Mouse (Mus musculus) liver, embryonic 11.5 days (tissue): Measurements from ENCODE around the gene Fbrs. TPM values are rescaled to one million over a fixed set of nuclear protein-coding genes. Genes with fewer than 3 reads are reported as not detected.
"Not testable (repeated sequence)": the region's sequence is repeated elsewhere in the genome, so short reads cannot be mapped to it uniquely, and the experiment has no call there.

ENCODE experiments used
- ATAC-seq: fragments of 200-750 bp; cut with Nextera tagmentation; replicated peaks from 2 replicates; pipeline ENCODE4 v1.8.0; 2017; ENCODE audit warnings: moderate number of reproducible peaks, mild to moderate bottlenecking, moderate TSS enrichment, moderate library complexity; ENCODE audit not compliant: low FRiP score
- DNase-seq: peaks from one replicate; pipeline ENCODE4 v3.0.0-alpha.2; 2017; ENCODE audit warnings: low spot score
- H3K27ac ChIP-seq: fragments of 300-500 bp; sonication (generic); 2 replicates; pipeline ENCODE4 v1.5.1; 2014; ENCODE audit warnings: mild to moderate bottlenecking, low read depth, low read length, control low read depth
- H3K27me3 ChIP-seq: fragments of 300-500 bp; sonication (generic); replicated peaks from 2 replicates; pipeline ENCODE4 v1.6.1; 2014; ENCODE audit warnings: low read length, mixed read lengths; ENCODE audit not compliant: control insufficient read depth, insufficient read depth
- H3K36me3 ChIP-seq: fragments of 300-500 bp; sonication (generic); 2 replicates; pipeline ENCODE4 v1.6.1; 2014; ENCODE audit warnings: mild to moderate bottlenecking, low read length, moderate library complexity, mixed read lengths; ENCODE audit not compliant: control insufficient read depth, insufficient read depth
- H3K4me1 ChIP-seq: fragments of 300-500 bp; sonication (generic); replicated peaks from 2 replicates; pipeline ENCODE4 v1.6.1; 2014; ENCODE audit warnings: low read length, mixed read lengths; ENCODE audit not compliant: control insufficient read depth, insufficient read depth
- H3K4me2 ChIP-seq: fragments of 300-500 bp; sonication (generic); 2 replicates; pipeline ENCODE4 v1.6.1; 2014; ENCODE audit warnings: mild to moderate bottlenecking, control low read depth, moderate library complexity
- H3K4me3 ChIP-seq: fragments of 300-500 bp; sonication (generic); 2 replicates; pipeline ENCODE4 v1.5.1; 2014; ENCODE audit warnings: low read depth, low read length, control low read depth
- H3K9ac ChIP-seq: fragments of 300-500 bp; sonication (generic); 2 replicates; pipeline ENCODE4 v1.6.1; 2014; ENCODE audit warnings: low read depth, low read length, control low read depth
- H3K9me3 ChIP-seq: fragments of 300-500 bp; sonication (generic); 2 replicates; pipeline ENCODE4 v1.6.1; 2016; ENCODE audit warnings: low read length, inconsistent platforms, mixed read lengths; ENCODE audit not compliant: control insufficient read depth
- WGBS: fragments of 180-500 bp; shearing (Covaris S2); extraction: QIAGEN DNeasy Blood & Tissue Kit; methylation state at CpG from one replicate; pipeline ENCODE4 v1.1.7; 2014; 5-methylcytosine and 5-hydroxymethylcytosine counted together
- polyA plus RNA-seq: library from polyadenylated mRNA; unstranded; fragments of >200 nt; fragmentation: Nextera tagmentation; extraction: Ambion mirVana; gene quantifications from 2 replicates; pipeline ENCODE4 v1.2.1, GENCODE M21; 2014

Fbrs gene
- polyA plus RNA-seq, 1 experiment from 2014 or later, result 12.4 TPM

- ATAC-seq, H3K27ac ChIP-seq: not testable (repeated sequence)
Measured at GRCm38 (mm10) chr7:127458371-127459122, 20.5 kb upstream of the Fbrs start.

GRCm38 (mm10) chr7:127459311-127459710, 19.7 kb upstream of the Fbrs start, which contains the start of gene Prr14:
Gene Prr14 (plus strand): TSS chr7:127459611.
- not testable (repeated sequence) for H3K4me3 ChIP-seq, H3K9ac ChIP-seq, ATAC-seq, H3K27me3 ChIP-seq, H3K9me3 ChIP-seq, DNase-seq, H3K4me1 ChIP-seq, H3K27ac ChIP-seq, H3K4me2 ChIP-seq
- 96% methylated on average over 8 of the region's 8 CpGs for WGBS
- H3K36me3 ChIP-seq, result peaks cover 38% of the 10 kb centered on the region

More at GRCm38 (mm10) chr7:127458371-127459122, 20.5 kb upstream of the Fbrs start:
- not testable (repeated sequence) for H3K4me2 ChIP-seq, H3K4me3 ChIP-seq, H3K9ac ChIP-seq, H3K4me1 ChIP-seq, H3K27me3 ChIP-seq, H3K9me3 ChIP-seq, DNase-seq
- peaks cover 39% of the 10 kb centered on the region for H3K36me3 ChIP-seq
- WGBS, result 84% methylated on average over 3 of the region's 3 CpGs

GRCm38 (mm10) chr7:127465191-127465590, 13.8 kb upstream of the Fbrs start:
- Histone ChIP-seq H3K27me3 (no peaks in the 10 kb centered on the region), H3K9me3 (no peaks in the 10 kb centered on the region), H3K36me3 (peaks cover 19% of the 10 kb centered on the region), H3K4me3 (no peak overlapping the region), H3K4me2 (no peak overlapping the region), H3K9ac (no peak overlapping the region), H3K27ac (no peak overlapping the region), H3K4me1 (no peaks in the 10 kb centered on the region)
- DNase-seq, result no peak
- WGBS, result 84% methylated on average over 3 of the region's 3 CpGs
- ATAC-seq, result no peak

GRCm38 (mm10) chr7:127465670-127466069, 13.3 kb upstream of the Fbrs start:
- not testable (repeated sequence) for ATAC-seq
- peaks cover 18% of the 10 kb centered on the region for H3K36me3 ChIP-seq

GRCm38 (mm10) chr7:127466606-127467005, 12.4 kb upstream of the Fbrs start:
- Histone ChIP-seq H3K27ac (no peak overlapping the region), H3K4me3 (no peak overlapping the region), H3K36me3 (peaks cover 18% of the 10 kb centered on the region; the same call in 1 of the 2 replicates), H3K4me2 (no peak overlapping the region), H3K4me1 (no peaks in the 10 kb centered on the region), H3K9ac (no peak overlapping the region), H3K27me3 (no peaks in the 10 kb centered on the region), H3K9me3 (no peaks in the 10 kb centered on the region)
- DNase-seq (no peak), ATAC-seq (no peak)
- 90% methylated on average over 4 of the region's 4 CpGs for WGBS

More at GRCm38 (mm10) chr7:127465670-127466069, 13.3 kb upstream of the Fbrs start:
- H3K27me3 ChIP-seq, H3K4me3 ChIP-seq, H3K4me2 ChIP-seq, H3K4me1 ChIP-seq, H3K27ac ChIP-seq, DNase-seq, H3K9ac ChIP-seq, H3K9me3 ChIP-seq: not testable (repeated sequence)
- WGBS, result 89% methylated on average over 2 of the region's 2 CpGs

GRCm38 (mm10) chr7:127470011-127470715, 8.8 kb upstream of the Fbrs start:
- DNase-seq (peak; percentile 49), ATAC-seq (peak; percentile 32; the same call in 1 of the 2 replicates)
- Histone ChIP-seq H3K4me1 (peaks cover 6% of the 10 kb centered on the region; the same call in 1 of the 2 replicates), H3K4me3 (peak overlapping the region; percentile 89), H3K27me3 (no peaks in the 10 kb centered on the region), H3K4me2 (peak overlapping the region; percentile 76), H3K9me3 (no peaks in the 10 kb centered on the region), H3K27ac (peak overlapping the region; percentile 98), H3K9ac (peak overlapping the region; percentile 92), H3K36me3 (peaks cover 31% of the 10 kb centered on the region)
- WGBS, result 10% methylated on average over 10 of the region's 10 CpGs

- no peaks in the 10 kb centered on the region for H3K9me3 ChIP-seq
- WGBS, result under 1% methylated on average over 45 of the region's 46 CpGs
- H3K27me3 ChIP-seq, result no peaks in the 10 kb centered on the region
- peak overlapping the region; percentile 92 for H3K9ac ChIP-seq
- peak; percentile 91 for ATAC-seq
- peak overlapping the region; percentile 89 for H3K4me3 ChIP-seq
- H3K36me3 ChIP-seq, result peaks cover 37% of the 10 kb centered on the region
- DNase-seq, result peak; percentile 88
- H3K4me1 ChIP-seq, result peaks cover 6% of the 10 kb centered on the region; the same call in 1 of the 2 replicates
- peak overlapping the region; percentile 98 for H3K27ac ChIP-seq
- H3K4me2 ChIP-seq, result peak overlapping the region; percentile 76
Measured at GRCm38 (mm10) chr7:127470743-127471645, 8.0 kb upstream of the Fbrs start.

GRCm38 (mm10) chr7:127471646-127472010, 7.4 kb upstream of the Fbrs start:
- peak overlapping the region; percentile 76 for H3K4me2 ChIP-seq
- H3K9me3 ChIP-seq, result no peaks in the 10 kb centered on the region
- peak; percentile 42 for ATAC-seq
- H3K4me1 ChIP-seq, result peaks cover 6% of the 10 kb centered on the region
- peaks cover 40% of the 10 kb centered on the region for H3K36me3 ChIP-seq
- peak overlapping the region; percentile 92 for H3K9ac ChIP-seq
- H3K27me3 ChIP-seq, result no peaks in the 10 kb centered on the region
- peak overlapping the region; percentile 98 for H3K27ac ChIP-seq
- under 1% methylated on average over 21 of the region's 25 CpGs for WGBS
- no peak for DNase-seq
- H3K4me3 ChIP-seq, result peak overlapping the region; percentile 89
